Mouse (Mus musculus) MEL (cell line): ENCODE data around the gene AI837181. TPM values are rescaled to one million over a fixed set of nuclear protein-coding genes. Genes with fewer than 3 reads are reported as not detected.

Experiments used
- DNase-seq: peaks from one replicate; pipeline ENCODE4 v3.0.0; 2011; ENCODE audit warnings: low read depth, low spot score
- H3K27ac ChIP-seq: 2 replicates; pipeline ENCODE4 v1.5.1; 2012; ENCODE audit warnings: low read depth, mild to moderate bottlenecking, control low read depth, low read length, moderate library complexity; ENCODE audit not compliant: control insufficient read depth
- H3K27me3 ChIP-seq, 2 experiments: fragments of 150-350 bp in 1 of 2; sonication (generic) in 1 of 2; 2 replicates each; pipeline ENCODE4 v1.6.1; 2012; ENCODE audit warnings: low read length in 2 of 2, mild to moderate bottlenecking in 2 of 2, improper control_type of control experiment in 1 of 2, moderate library complexity in 1 of 2; ENCODE audit not compliant: insufficient read depth in 2 of 2, control insufficient read depth in 1 of 2
- H3K36me3 ChIP-seq, 2 experiments: 2 replicates each; pipeline ENCODE4 v1.6.1; 2012 to 2014; ENCODE audit warnings: low read length in 2 of 2, improper control_type of control experiment in 1 of 2, inconsistent platforms in 1 of 2, mild to moderate bottlenecking in 1 of 2; ENCODE audit not compliant: insufficient read depth in 2 of 2, control insufficient read depth in 1 of 2
- H3K4me1 ChIP-seq, 2 experiments: fragments of 150-350 bp in 1 of 2; sonication (generic) in 1 of 2; 2 replicates each; pipeline ENCODE4 v1.6.1; 2012; ENCODE audit warnings: low read length in 2 of 2, improper control_type of control experiment in 1 of 2, mild to moderate bottlenecking in 1 of 2; ENCODE audit not compliant: insufficient read depth in 2 of 2, control insufficient read depth in 1 of 2
- H3K4me3 ChIP-seq, 2 experiments: fragments of 150-350 bp in 1 of 2; sonication (generic) in 1 of 2; 2 replicates each; pipeline ENCODE4 v1.5.1; 2012; ENCODE audit warnings: low read depth in 2 of 2, low read length in 2 of 2, mild to moderate bottlenecking in 2 of 2, moderate library complexity in 2 of 2, control low read depth in 1 of 2, improper control_type of control experiment in 1 of 2; ENCODE audit not compliant: control insufficient read depth in 1 of 2, insufficient read depth in 1 of 2
- H3K79me2 ChIP-seq: 2 replicates; pipeline ENCODE4 v1.6.1; 2012; ENCODE audit warnings: mild to moderate bottlenecking, low read length, moderate library complexity; ENCODE audit not compliant: control insufficient read depth, poor library complexity, insufficient read depth
- H3K9ac ChIP-seq: 2 replicates; pipeline ENCODE4 v1.6.1; 2012; ENCODE audit warnings: low read depth, mild to moderate bottlenecking, control low read depth, low read length, moderate library complexity; ENCODE audit not compliant: control insufficient read depth, poor library complexity, severe bottlenecking
- H3K9me3 ChIP-seq: fragments of 150-350 bp; sonication (generic); replicated peaks from 2 replicates; pipeline ENCODE4 v1.6.1; 2012; ENCODE audit warnings: mild to moderate bottlenecking, low read length, improper control_type of control experiment, moderate library complexity; ENCODE audit not compliant: insufficient read depth
- BHLHE40 ChIP-seq: IDR thresholded peaks from 2 replicates; pipeline ENCODE4 v1.6.1; 2012; ENCODE audit warnings: low read depth, mild to moderate bottlenecking, inconsistent platforms, low read length, improper control_type of control experiment, borderline replicate concordance
- CHD2 ChIP-seq: IDR thresholded peaks from 2 replicates; pipeline ENCODE4 v1.6.1; 2011; ENCODE audit warnings: low read length, improper control_type of control experiment
- E2F4 ChIP-seq: IDR thresholded peaks from 2 replicates; pipeline ENCODE4 v1.6.1; 2011; ENCODE audit warnings: low read depth, low read length, improper control_type of control experiment, borderline replicate concordance
- ETS1 ChIP-seq: IDR thresholded peaks from 2 replicates; pipeline ENCODE4 v1.6.1; 2012; ENCODE audit warnings: low read depth, mild to moderate bottlenecking, inconsistent platforms, low read length, improper control_type of control experiment, moderate library complexity
- HCFC1 ChIP-seq: IDR thresholded peaks from 2 replicates; pipeline ENCODE4 v1.6.1; 2012; ENCODE audit warnings: low read depth, mild to moderate bottlenecking, inconsistent platforms, low read length, improper control_type of control experiment, moderate library complexity
- JUND ChIP-seq: IDR thresholded peaks from 2 replicates; pipeline ENCODE4 v1.6.1; 2011; ENCODE audit warnings: low read depth, mild to moderate bottlenecking, improper control_type of control experiment, low read length
- MAFK ChIP-seq: IDR thresholded peaks from 2 replicates; pipeline ENCODE4 v1.6.1; 2011; ENCODE audit warnings: low read depth, mild to moderate bottlenecking, low read length, improper control_type of control experiment, borderline replicate concordance
- MAX ChIP-seq: IDR thresholded peaks from 2 replicates; pipeline ENCODE4 v1.6.1; 2011; ENCODE audit warnings: low read length, improper control_type of control experiment
- MXI1 ChIP-seq: IDR thresholded peaks from 2 replicates; pipeline ENCODE4 v1.6.1; 2011; ENCODE audit warnings: mild to moderate bottlenecking, low read depth, low read length, improper control_type of control experiment
- NELFE ChIP-seq: IDR thresholded peaks from 2 replicates; pipeline ENCODE4 v1.6.1; 2011; ENCODE audit warnings: low read depth, low read length, improper control_type of control experiment
- POLR2A ChIP-seq, 2 experiments: IDR thresholded peaks; 2 replicates each; pipeline ENCODE4 v1.6.1; 2011 to 2012; ENCODE audit warnings: low read length in 2 of 2, mild to moderate bottlenecking in 2 of 2, control low read depth in 1 of 2, improper control_type of control experiment in 1 of 2, low read depth in 1 of 2, moderate library complexity in 1 of 2; ENCODE audit not compliant: control insufficient read depth in 1 of 2, insufficient read depth in 1 of 2, poor library complexity in 1 of 2
- POLR2AphosphoS5 ChIP-seq: IDR thresholded peaks from 2 replicates; pipeline ENCODE4 v1.6.1; 2012; ENCODE audit warnings: low read depth, borderline replicate concordance, mild to moderate bottlenecking, inconsistent platforms, low read length, moderate library complexity, mixed read lengths
- RCOR1 ChIP-seq: IDR thresholded peaks from 2 replicates; pipeline ENCODE4 v1.6.1; 2012; ENCODE audit warnings: low read depth, mild to moderate bottlenecking, inconsistent platforms, low read length, improper control_type of control experiment
- SIN3A ChIP-seq: IDR thresholded peaks from 2 replicates; pipeline ENCODE4 v1.6.1; 2012; ENCODE audit warnings: low read length, improper control_type of control experiment, inconsistent platforms
- SMC3 ChIP-seq: IDR thresholded peaks from 2 replicates; pipeline ENCODE4 v1.6.1; 2011; ENCODE audit warnings: low read depth, low read length, improper control_type of control experiment
- USF1 ChIP-seq: IDR thresholded peaks from 2 replicates; pipeline ENCODE4 v1.6.1; 2014; ENCODE audit warnings: low read depth, mild to moderate bottlenecking, inconsistent platforms, low read length, improper control_type of control experiment, moderate library complexity
- polyA plus RNA-seq, 2 experiments: library from polyadenylated mRNA; stranded (reverse) in 1 of 2; unstranded in 1 of 2; fragments of >175 nt in 1 of 2; fragments of >200 nt in 1 of 2; gene quantifications; 2 replicates each; pipeline versions ENCODE4 v1.2.1 to v1.2.4; 2012; ENCODE audit warnings: low replicate concordance in 2 of 2, low read depth in 1 of 2; ENCODE audit not compliant: insufficient read length in 2 of 2, insufficient read depth in 1 of 2, missing spikeins in 1 of 2
- total RNA-seq: library from RNA; depleted of rRNA; stranded (reverse); fragments of 300-350 nt; gene quantifications from 2 replicates; pipeline ENCODE4 v1.2.3, GENCODE M21; 2012

Gene AI837181
- total and polyA plus RNA-seq, 3 experiments = 8.9 to 41.3 TPM; not detected in 1

DNA sequence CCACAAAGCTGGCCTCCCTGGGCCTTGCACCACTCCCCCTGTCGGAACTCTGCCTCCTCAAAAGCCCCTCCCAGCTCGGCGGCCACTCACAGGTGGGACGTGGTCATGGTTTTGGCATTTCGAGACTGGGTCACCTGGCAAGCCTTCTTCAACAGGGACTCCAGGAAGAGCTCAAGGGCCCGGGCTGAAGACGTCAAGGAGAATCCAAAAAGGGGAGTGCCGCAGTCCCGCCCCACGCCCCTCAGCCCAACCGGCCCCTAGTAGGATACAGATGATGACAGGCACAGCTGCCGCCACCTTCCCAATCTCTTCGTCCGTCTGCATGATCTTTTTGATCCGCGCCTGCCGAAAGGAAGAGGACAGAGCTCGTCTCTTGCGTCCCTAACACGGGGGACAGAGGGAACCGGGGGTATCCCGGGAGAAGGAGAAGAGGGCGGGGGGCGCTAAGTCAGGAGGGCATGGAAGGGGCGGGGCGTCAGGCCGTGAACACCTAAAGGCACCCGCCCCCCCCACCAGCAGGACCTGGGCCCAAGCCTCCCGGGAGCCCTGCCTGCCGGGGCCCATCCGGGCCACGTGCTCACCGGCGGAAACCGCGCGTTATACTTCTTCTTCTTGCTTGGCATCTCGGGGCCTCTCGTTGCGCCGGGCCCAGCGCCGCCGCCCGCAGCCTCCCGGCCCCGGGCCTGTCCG lies 707 bp upstream of the AI837181 start:
- peak; percentile 86 for DNase-seq

DNA sequence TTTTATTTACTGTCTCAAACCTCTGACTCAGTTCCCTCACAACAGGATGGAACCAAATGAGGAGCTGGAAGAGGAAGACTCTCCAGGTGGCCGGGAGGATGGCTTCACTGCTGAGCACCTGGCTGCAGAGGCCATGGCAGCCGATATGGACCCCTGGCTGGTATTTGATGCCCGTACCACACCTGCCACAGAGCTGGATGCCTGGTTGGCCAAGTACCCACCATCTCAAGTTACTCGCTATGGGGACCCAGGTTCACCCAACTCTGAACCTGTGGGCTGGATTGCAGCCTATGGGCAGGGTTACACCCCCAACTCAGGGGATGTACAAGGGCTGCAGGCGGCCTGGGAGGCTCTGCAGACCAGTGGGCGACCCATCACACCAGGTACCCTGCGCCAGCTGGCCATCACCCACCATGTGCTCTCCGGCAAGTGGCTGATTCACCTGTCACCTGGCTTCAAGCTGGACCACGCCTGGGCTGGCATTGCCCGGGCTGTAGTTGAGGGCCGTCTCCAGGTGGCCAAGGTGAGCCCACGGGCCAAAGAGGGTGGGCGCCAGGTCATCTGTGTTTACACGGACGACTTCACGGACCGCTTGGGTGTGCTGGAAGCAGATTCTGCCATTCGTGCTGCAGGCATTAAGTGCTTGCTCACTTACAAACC lies 1.1 kb downstream of the AI837181 start:
- DNase-seq = no peak
- H3K4me1 ChIP-seq = peaks cover 0 to 13% of the 10 kb centered on the region in 2 experiments; a peak in 1 of 4 replicates

More for the DNA sequence above, 707 bp upstream of the AI837181 start:
- peak overlapping the region; percentile 94 to 95 for H3K4me3 ChIP-seq
- no peaks in the 10 kb centered on the region for H3K27me3 ChIP-seq
- H3K27ac ChIP-seq = peak overlapping the region; percentile 84
- H3K36me3 ChIP-seq = peaks cover 0 to 2% of the 10 kb centered on the region in 2 experiments; a peak in 2 of 4 replicates
- peak overlapping the region; percentile 96 for H3K9ac ChIP-seq
- H3K79me2 ChIP-seq = peaks cover 24% of the 10 kb centered on the region
- peaks cover 0 to 13% of the 10 kb centered on the region in 2 experiments; a peak in 1 of 4 replicates for H3K4me1 ChIP-seq
- TF ChIP-seq BHLHE40 (no peak), E2F4 (no peak), MAX (peak; percentile 71; the same call in 1 of the 2 replicates), JUND (no peak), MAFK (no peak), USF1 (peak; percentile 49; the same call in 1 of the 2 replicates), POLR2A (IDR thresholded peaks at IDR 0.05; ENCODE audit: control insufficient read depth in 1 of 2, insufficient read depth in 1 of 2, low read depth in 1 of 2, low read length in 2 of 2, poor library complexity in 1 of 2) (peak; percentile 47 to 50; a peak in 2 of 4 replicates), MXI1 (peak; percentile 76; the same call in 1 of the 2 replicates), HCFC1 (no peak), ETS1 (peak; percentile 3; the same call in 1 of the 2 replicates), RCOR1 (no peak), NELFE (peak; percentile 44; the same call in 1 of the 2 replicates)
- no peaks in the 10 kb centered on the region for H3K9me3 ChIP-seq

More for the DNA sequence above, 1.1 kb downstream of the AI837181 start:
- Histone ChIP-seq H3K36me3 (peaks cover 0 to 2% of the 10 kb centered on the region in 2 experiments; a peak in 2 of 4 replicates), H3K27me3 (no peaks in the 10 kb centered on the region), H3K4me3 (peak overlapping the region; percentile 81 to 100), H3K79me2 (peaks cover 24% of the 10 kb centered on the region), H3K27ac (peak overlapping the region; percentile 29; the same call in 1 of the 2 replicates), H3K9ac (peak overlapping the region; percentile 86), H3K9me3 (no peaks in the 10 kb centered on the region)
- no peak for TF ChIP-seq POLR2AphosphoS5
- no peak for TF ChIP-seq SIN3A
- no peak for TF ChIP-seq CHD2
- no peak for TF ChIP-seq SMC3
